Mouse (Mus musculus) layer of hippocampus, adult 2 months (tissue): ENCODE data around the gene Ttc23. TPM values are rescaled to one million over a fixed set of nuclear protein-coding genes. Genes with fewer than 3 reads are reported as not detected.

ENCODE experiments used
- DNase-seq, 2 experiments: peaks; one replicate each; pipeline ENCODE4 v3.0.0; 2022; ENCODE audit warnings: low spot score in 2 of 2
- H3K27ac ChIP-seq: fragments of 200-600 bp; 2 replicates; pipeline ENCODE4 v1.8.1; 2022
- H3K4me3 ChIP-seq: fragments of 200-600 bp; 2 replicates; pipeline ENCODE4 v1.8.1; 2022; ENCODE audit warnings: mild to moderate bottlenecking
- CTCF ChIP-seq: fragments of 200-600 bp; conservative IDR thresholded peaks from 2 replicates; pipeline ENCODE4 v1.8.1; 2022; ENCODE audit warnings: antibody characterized with exemption, mild to moderate bottlenecking, moderate library complexity
- total RNA-seq, 2 experiments: library from RNA; stranded (reverse); gene quantifications; 2 replicates each; pipeline ENCODE4 v1.2.3; 2021

Gene Ttc23
- total RNA-seq, 2 experiments from 2014 or later = 4.6 to 7.9 TPM

DNA sequence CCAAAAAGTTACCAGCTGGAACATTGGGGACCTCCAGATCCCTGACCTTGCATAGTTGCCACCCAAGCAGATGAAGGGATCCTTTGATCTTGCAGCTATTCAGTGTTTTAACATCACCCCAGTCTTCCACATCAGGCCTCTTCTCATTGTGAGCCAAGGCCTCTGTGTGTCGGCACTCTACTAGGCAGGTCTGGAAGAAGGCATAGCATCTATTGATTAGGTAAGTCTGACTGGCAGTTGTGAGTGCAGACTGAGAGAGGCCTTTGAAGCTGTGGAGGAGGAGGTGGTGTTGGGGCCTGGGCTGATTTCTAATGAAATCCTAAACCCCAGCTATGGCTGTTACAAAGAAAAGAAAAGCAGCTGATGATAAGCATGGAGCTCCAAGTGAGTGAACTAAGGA lies 8.0 kb downstream of the Ttc23 start:
- Histone ChIP-seq H3K4me3 (no peak overlapping the region), H3K27ac (no peak overlapping the region)
- TF ChIP-seq CTCF = no peak
- DNase-seq = no peak

DNA sequence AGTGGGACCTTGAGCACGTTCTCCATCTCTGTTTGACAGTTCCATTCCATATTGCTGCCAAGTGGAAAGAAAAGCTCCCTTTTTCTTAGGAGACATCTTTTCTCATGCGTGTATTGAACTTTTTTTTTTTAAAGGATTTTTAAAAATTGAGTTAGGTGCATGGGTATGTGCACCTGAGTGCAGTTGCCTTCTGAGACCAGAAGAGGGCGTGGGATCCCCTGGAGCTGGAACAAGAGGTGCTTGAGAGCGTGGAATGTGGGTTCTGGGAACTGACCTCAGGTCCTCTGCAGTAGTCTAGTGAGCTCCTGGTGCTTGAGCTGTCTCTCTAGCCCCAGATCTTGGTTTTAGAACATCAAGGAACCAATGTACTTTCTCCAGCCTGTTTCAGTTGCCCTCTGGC lies 10.9 kb downstream of the Ttc23 start:
- H3K27ac ChIP-seq = no peak overlapping the region
- H3K4me3 ChIP-seq = no peak overlapping the region
- peak; percentile 40 for TF ChIP-seq CTCF
- no peak for DNase-seq

DNA sequence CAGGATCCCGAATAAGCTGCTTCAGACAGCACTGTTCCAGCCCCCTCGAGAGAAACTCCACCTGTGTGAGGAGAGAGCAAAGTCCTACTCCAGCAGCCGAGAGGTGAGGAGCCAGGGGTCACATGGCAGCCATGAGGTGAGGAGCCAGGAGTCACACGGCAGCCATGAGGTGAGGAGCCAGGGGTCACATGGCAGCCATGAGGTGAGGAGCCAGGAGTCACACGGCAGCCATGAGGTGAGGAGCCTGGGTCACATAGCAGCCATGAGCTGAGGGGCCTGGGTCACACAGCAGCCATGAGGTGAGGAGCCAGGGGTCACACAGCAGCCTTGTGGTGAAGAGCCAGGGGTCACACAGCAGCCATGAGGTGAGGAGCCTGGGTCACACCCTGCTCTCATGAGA lies 15.2 kb downstream of the Ttc23 start:
- Histone ChIP-seq H3K27ac (no peak overlapping the region), H3K4me3 (no peak overlapping the region)
- no peak for TF ChIP-seq CTCF
- DNase-seq = no peak

DNA sequence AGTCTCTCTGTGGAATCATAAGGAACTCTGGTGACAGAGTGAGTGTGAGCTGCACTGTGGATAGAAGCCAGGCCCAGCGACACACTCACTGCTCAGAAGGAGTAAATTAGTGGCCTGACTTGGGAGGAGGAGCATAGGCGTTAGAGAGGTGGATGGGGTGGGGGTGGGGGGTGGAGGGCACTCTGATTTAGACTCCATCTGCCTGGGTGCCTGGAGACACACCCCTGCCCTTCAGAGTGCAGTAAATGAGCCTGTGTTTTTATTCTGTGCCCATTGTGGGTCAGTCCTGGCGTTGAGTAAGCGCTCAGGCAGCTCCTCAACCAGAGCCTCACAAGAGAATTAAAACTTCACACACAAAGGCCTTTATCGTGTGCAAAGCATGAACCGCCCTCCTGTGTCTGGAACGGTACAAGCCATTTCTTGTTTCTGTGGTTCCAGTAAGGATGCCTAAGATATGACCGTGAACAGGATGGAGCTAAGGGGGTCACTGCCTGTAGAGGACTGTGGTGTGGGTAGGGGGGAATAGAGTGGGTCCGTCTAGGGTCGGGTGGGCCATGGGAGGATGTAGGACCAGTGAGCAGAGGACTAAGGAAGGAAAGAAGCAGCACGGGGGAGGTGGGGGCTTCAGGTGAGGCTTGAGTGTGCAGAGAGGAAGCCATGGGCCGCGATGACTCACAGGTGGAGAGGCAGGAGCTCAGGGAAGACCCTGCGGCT lies 16.9 kb downstream of the Ttc23 start:
- Histone ChIP-seq H3K4me3 (no peak overlapping the region), H3K27ac (no peak overlapping the region)
- TF ChIP-seq CTCF = no peak
- DNase-seq = no peak

DNA sequence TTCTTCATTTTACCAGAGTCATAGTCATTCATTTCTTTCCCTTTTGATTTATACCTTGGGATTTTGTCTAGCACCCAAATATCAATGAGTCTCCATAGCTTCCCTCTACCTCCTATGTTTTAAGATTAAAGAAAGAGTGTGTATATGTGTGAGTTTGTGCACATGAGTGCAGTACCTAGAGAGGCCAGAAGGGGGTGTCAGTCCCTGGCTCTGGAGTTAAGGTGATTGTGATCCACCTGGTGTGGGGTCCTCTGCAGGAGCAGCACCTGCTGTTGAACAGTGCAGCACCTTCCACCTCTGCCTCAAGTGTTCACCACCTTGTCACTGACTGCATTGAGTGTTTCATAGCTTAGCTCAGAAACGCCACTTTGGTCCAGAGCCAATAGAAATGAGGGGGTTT lies 23.8 kb downstream of the Ttc23 start:
- TF ChIP-seq CTCF = peak; percentile 65
- DNase-seq = no peak
- Histone ChIP-seq H3K27ac (no peak overlapping the region), H3K4me3 (no peak overlapping the region)

DNA sequence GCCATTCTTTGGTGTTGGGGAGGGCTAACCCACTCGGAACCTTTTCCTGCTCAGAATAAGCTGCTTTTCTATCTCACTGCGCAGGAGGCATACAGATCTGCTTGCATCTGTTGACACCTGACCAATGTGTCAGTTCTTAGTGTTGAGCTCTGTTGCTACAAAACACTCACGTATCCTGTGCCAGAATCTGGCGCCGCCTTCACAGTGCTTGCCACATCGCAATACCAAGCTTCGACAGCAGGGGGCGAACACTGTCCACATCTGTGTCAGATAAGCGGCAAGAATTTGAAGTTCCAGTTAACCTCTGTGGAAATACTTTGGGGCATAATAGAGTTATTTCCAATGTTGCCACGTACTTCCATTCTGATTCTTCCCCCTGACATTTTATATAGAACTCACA lies 25.4 kb downstream of the Ttc23 start:
- peak overlapping the region; percentile 36; the same call in 1 of the 2 replicates for H3K4me3 ChIP-seq
- peak overlapping the region; percentile 89 for H3K27ac ChIP-seq
- TF ChIP-seq CTCF = peak; percentile 97
- DNase-seq = peak; percentile 94 to 98

DNA sequence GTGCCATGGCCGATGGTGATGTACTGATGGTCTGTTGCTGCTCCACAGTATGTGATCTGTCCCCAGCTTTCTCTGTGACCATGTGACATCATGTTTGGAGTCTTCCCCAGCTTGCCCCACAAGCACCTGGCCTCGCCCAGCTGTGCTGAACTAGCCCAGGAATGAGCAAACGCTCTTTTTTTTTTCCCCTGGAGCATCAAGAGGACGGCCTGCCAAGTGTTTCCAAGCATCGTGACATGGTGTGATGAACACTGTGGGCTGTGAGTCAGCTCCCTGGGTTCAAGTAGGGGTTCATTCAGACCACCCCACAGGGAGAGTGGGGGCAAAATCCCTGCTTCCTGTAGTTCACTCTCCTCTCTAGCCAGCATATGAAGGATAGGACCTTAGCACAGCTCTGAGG lies 26.4 kb downstream of the Ttc23 start:
- TF ChIP-seq CTCF = no peak
- Histone ChIP-seq H3K27ac (no peak overlapping the region), H3K4me3 (no peak overlapping the region)
- no peak for DNase-seq

DNA sequence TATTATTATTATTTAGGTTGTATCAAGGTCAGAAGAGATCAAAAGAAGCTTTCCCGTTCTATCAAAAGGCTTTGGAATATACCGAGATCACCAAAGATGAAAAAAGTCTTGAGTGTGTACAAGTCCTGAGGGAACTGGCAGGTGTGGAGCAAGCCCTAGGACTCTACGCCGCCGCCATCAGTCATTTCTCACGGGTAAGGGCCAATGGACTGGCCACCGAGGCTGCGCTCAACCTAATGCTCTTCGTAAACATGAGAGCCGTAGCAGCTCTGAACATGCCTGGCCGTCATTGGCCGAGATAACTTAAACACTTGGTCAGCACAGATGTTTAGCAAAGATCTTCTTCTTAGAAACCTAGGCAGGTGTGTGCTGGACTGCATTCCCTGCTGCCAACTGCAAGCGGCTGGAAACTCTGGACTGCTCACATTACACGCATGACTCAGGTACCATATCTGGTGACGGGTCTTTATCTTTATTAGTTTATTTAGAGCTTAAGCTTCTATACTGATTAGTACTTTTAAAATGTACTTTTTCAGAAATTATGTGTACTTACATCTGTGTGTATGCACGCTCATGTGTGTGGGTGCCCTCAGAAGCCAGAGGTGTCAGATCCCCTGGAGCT lies 31.8 kb downstream of the Ttc23 start:
- no peak overlapping the region for H3K4me3 ChIP-seq
- no peak overlapping the region for H3K27ac ChIP-seq
- no peak for DNase-seq
- no peak for TF ChIP-seq CTCF

DNA sequence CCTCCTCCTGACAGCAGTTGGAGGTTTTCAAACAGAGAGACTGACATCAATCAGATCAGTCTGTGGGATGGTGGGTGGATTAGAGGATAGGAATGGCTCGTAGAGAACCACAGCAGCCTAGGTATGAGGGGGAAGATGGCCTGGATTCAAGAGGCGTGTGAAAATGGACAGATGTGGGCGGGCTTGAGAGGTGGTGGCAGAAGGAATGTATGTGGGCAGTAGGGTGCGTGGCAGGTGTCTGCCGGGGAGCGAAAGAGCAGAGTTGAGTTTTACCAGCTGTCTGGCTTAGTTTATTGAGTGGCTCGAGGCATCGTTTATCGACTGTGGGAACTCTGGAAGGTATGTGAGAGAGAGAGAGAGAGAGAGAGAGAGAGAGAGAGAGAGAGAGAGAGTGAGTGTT lies 33.9 kb downstream of the Ttc23 start:
- no peak overlapping the region for H3K4me3 ChIP-seq
- TF ChIP-seq CTCF = no peak
- H3K27ac ChIP-seq = no peak overlapping the region
- DNase-seq = no peak

DNA sequence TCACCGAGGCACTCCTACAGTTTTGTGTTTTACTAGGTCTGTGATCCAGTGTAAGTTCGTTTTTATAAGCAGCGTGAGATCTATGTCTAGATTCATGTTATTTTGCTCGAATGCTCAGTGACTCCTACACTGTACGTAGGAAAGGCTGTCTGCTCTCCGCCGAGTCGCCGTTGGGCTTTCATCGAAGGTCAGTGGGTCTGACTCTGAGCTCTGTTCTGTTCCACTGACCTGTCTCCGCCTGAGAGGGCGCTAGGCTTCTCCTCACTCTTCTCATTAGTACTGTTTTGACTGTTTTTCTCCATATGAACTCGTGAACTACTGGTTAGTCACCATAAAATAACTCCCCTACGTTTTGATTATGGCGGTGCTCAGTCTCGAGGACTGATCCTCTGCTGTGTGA lies 35.8 kb downstream of the Ttc23 start:
- no peak overlapping the region for H3K27ac ChIP-seq
- no peak for TF ChIP-seq CTCF
- no peak overlapping the region for H3K4me3 ChIP-seq
- DNase-seq = no peak

DNA sequence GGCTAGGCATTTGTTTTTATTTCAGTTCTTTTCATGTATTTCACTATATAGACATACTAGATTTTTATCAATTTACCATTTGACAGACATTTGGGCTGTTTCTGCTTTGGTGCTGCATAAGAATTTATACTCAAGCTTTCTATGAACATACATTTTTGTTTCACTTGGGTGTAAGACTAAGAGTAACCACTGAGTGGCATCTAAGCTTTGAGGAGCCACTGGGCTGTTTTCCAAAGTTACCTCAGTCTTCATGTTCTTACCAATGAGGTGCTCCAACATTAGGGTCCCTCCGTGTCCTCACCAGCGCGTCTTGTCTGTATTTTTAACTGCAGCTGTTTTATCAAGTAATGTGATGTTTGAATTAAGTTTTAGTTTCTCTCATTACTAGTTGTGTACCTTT lies 39.3 kb downstream of the Ttc23 start:
- Histone ChIP-seq H3K27ac (no peak overlapping the region), H3K4me3 (no peak overlapping the region)
- TF ChIP-seq CTCF = peak; percentile 52
- no peak for DNase-seq

DNA sequence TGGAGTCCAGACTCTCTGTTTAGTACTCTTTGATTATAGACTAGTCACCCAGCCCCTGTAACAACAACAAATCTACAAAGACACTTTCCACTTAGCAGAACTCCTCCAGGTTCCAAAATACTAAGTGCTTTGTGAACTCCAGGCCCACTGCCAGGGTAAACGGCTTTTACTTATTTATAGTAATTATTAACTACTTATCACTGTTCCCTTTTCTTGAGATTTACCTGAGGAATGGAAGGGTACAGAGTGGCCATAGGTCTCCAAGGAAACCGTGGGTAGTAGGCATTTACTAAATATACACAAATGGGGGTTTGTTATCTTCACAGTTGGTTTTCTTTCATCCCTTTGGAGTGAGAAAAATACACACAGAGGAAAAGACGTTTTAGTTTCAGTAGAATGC lies 41.1 kb downstream of the Ttc23 start:
- Histone ChIP-seq H3K4me3 (no peak overlapping the region), H3K27ac (peak overlapping the region; percentile 39; the same call in 1 of the 2 replicates)
- DNase-seq = no peak
- no peak for TF ChIP-seq CTCF

DNA sequence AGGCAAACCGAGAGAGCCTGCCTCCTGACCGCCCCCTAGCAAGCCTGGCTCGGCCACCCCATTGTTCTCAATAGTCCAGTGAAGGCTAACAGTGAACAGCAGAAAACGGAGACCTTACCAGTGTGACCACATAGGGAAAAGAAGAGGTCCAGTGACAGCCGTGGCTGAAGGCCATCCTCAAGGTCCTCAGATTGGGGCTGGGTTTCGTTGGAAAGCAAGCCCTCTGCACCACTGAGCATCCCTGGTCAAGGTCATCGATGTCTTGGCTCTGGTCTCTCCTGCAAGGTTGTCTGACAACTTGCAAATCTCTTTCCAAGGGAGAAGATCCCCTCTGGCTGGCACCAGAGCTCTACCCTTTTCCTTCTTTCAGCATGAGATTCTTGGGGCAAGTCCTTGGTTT lies 42.6 kb downstream of the Ttc23 start:
- DNase-seq = no peak
- no peak for TF ChIP-seq CTCF
- no peak overlapping the region for H3K27ac ChIP-seq
- H3K4me3 ChIP-seq = no peak overlapping the region

DNA sequence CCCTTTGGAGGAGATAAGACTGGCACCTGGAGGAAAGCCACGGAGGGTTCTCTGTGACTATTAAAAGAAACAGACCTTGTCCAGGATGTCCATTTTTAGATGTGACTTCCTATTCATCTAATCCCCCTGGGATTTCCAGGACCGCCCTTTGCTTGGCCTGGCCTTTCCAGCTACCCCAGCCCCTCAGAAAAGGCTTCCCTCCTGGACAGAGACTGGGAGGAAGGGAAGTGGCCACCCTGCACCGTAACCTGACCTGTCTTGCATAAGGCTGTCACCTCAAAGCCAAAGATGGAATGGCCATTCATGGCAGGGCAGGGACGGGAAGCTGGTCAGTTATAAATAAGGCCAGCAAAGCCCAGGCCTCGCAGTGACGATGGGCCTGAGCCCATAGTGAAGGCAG lies 43.8 kb downstream of the Ttc23 start:
- DNase-seq = no peak
- no peak overlapping the region for H3K27ac ChIP-seq
- no peak for TF ChIP-seq CTCF
- H3K4me3 ChIP-seq = no peak overlapping the region
